Mouse (Mus musculus) midbrain, embryonic 12.5 days (tissue): ENCODE measurements at regions not wholly inside any gene's neighbourhood (a gene's known extent, or its start where the extent isn't known, plus 50 kb on each side); places are given as distances from the start of the nearest gene placed in this dataset.

Experiments
- ATAC-seq: fragments of 200-750 bp; cut with Nextera tagmentation; 2 replicates; pipeline ENCODE4 v1.8.0; 2017; ENCODE audit warnings: low read depth, moderate TSS enrichment, moderate library complexity; ENCODE audit not compliant: low FRiP score
- H3K27ac ChIP-seq: fragments of 300-500 bp; sonication (generic); replicated peaks from 2 replicates; pipeline ENCODE4 v1.5.1; 2016; ENCODE audit warnings: mild to moderate bottlenecking
- H3K27me3 ChIP-seq: fragments of 300-500 bp; sonication (generic); 2 replicates; pipeline ENCODE4 v1.6.1; 2016; ENCODE audit warnings: mild to moderate bottlenecking
- H3K36me3 ChIP-seq: fragments of 300-500 bp; sonication (generic); 2 replicates; pipeline ENCODE4 v1.6.1; 2016
- H3K4me1 ChIP-seq: fragments of 300-500 bp; sonication (generic); 2 replicates; pipeline ENCODE4 v1.6.1; 2016
- H3K4me2 ChIP-seq: fragments of 300-500 bp; sonication (generic); replicated peaks from 2 replicates; pipeline ENCODE4 v1.6.1; 2016; ENCODE audit warnings: mild to moderate bottlenecking, moderate library complexity
- H3K4me3 ChIP-seq: fragments of 300-500 bp; sonication (generic); 2 replicates; pipeline ENCODE4 v1.5.1; 2016; ENCODE audit warnings: mild to moderate bottlenecking
- H3K9ac ChIP-seq: fragments of 300-500 bp; sonication (generic); replicated peaks from 2 replicates; pipeline ENCODE4 v1.6.1; 2016; ENCODE audit warnings: mild to moderate bottlenecking, moderate library complexity
- H3K9me3 ChIP-seq: fragments of 300-500 bp; sonication (generic); 2 replicates; pipeline ENCODE4 v1.6.1; 2016; ENCODE audit warnings: mild to moderate bottlenecking
- WGBS: fragments of 180-500 bp; shearing (Covaris S2); methylation state at CpG from one replicate; pipeline ENCODE4 v1.1.7; 2016; 5-methylcytosine and 5-hydroxymethylcytosine counted together

DNA sequence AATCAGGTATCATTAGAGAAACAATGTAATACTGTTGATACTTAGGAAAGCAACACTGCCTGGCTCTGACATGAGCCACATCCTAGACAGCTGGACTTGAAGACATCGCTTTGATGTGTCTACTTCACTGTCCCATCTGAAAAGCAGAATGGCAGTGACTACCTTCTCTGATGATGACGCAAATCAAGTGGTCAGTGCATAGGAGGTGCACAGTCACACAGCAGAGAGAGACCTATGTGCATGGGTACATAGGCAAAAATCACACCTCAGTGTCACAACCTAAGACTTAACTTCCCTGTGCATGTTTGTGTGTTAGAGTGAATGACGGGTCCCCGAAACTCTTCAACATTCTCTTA, 195.4 kb upstream of the Paip1 start:
- no peaks in the 10 kb centered on the region for H3K36me3 ChIP-seq
- no peak for ATAC-seq
- H3K27ac ChIP-seq: no peak overlapping the region
- H3K4me3 ChIP-seq: no peak overlapping the region
- H3K4me2 ChIP-seq: no peak overlapping the region
- H3K9me3 ChIP-seq: no peaks in the 10 kb centered on the region
- no peak overlapping the region for H3K9ac ChIP-seq
- H3K27me3 ChIP-seq: no peaks in the 10 kb centered on the region
- 89% methylated on average over 4 of the region's 4 CpGs for WGBS
- no peaks in the 10 kb centered on the region for H3K4me1 ChIP-seq

DNA sequence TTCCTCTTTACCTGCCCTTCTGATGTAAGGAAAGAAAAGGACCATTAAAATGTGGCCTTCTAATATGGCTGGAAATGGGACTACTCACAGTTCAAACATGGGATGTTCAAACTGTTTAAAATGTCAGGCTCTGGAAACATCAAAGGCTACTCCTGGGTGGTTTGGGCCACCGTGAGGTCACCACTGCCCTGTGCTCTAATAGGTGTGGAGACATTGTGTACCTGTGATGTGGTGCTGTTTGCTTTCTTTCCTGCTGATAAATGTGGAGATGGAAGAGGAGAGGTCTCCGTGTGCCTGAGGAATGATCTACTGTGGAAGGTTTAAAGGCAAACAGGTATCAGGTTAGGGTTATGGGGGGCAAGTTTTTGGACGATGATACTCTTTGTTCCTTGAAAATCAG, 194.5 kb upstream of the Paip1 start:
- WGBS: 81% methylated on average over 3 of the region's 3 CpGs
- H3K4me3 ChIP-seq: no peak overlapping the region
- H3K4me2 ChIP-seq: no peak overlapping the region
- H3K27ac ChIP-seq: no peak overlapping the region
- no peaks in the 10 kb centered on the region for H3K36me3 ChIP-seq
- no peaks in the 10 kb centered on the region for H3K27me3 ChIP-seq
- no peak overlapping the region for H3K9ac ChIP-seq
- no peaks in the 10 kb centered on the region for H3K4me1 ChIP-seq
- H3K9me3 ChIP-seq: no peaks in the 10 kb centered on the region
- no peak for ATAC-seq

DNA sequence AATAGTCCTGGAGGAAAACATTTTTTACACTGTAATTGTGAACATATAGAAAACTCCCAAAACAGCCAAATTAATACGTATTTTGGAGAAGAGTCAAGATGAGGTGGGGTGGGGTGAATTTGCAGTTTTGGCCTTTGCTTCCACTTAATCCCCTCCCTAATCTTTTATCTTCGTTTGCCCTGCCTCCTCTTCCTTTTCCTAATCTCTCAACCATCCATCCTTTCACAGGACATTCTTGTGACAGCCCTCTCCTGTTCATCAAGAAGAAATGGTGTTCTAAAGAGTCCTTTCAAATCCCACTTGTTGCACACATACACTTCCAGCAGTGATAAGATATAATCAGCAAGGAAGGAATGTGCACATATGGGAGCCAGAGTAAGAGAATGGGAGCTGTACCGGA, 186.0 kb upstream of the Paip1 start:
- no peak overlapping the region for H3K4me2 ChIP-seq
- no peak overlapping the region for H3K27ac ChIP-seq
- no peak overlapping the region for H3K4me3 ChIP-seq
- H3K27me3 ChIP-seq: no peaks in the 10 kb centered on the region
- ATAC-seq: no peak
- 43% methylated on average over 3 of the region's 3 CpGs for WGBS
- no peaks in the 10 kb centered on the region for H3K36me3 ChIP-seq
- no peaks in the 10 kb centered on the region for H3K9me3 ChIP-seq
- H3K4me1 ChIP-seq: no peaks in the 10 kb centered on the region
- no peak overlapping the region for H3K9ac ChIP-seq

GRCm38 (mm10) chr13:119247101-119247500, 181.3 kb upstream of the Paip1 start:
- Histone ChIP-seq H3K36me3 (no peaks in the 10 kb centered on the region), H3K4me2 (no peak overlapping the region), H3K9ac (no peak overlapping the region), H3K9me3 (no peaks in the 10 kb centered on the region), H3K4me3 (no peak overlapping the region), H3K4me1 (no peaks in the 10 kb centered on the region), H3K27me3 (no peaks in the 10 kb centered on the region), H3K27ac (no peak overlapping the region)
- ATAC-seq: no peak
- 86% methylated on average over 2 of the region's 2 CpGs for WGBS

DNA sequence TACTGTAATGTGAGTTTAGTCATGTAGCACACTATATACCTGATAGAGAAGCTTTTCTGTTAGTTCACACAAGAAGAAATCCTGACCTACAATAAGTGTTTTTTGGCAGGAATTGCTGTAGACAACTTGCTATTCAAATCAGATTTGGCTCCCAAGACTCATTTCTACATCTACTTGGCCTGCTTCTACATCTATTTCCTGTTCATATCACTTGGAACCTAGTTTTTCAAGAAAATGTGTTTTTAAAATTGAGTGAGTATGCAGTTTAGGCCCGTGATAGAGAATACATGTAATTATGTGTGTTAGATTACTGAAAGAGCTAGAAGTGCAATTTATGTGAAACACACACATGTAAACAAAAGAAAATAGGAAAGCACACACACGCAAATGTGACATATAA, 176.4 kb upstream of the Paip1 start:
- Histone ChIP-seq H3K27me3 (no peaks in the 10 kb centered on the region), H3K4me2 (no peak overlapping the region), H3K36me3 (no peaks in the 10 kb centered on the region), H3K9me3 (no peaks in the 10 kb centered on the region), H3K4me3 (no peak overlapping the region), H3K4me1 (no peaks in the 10 kb centered on the region), H3K9ac (no peak overlapping the region), H3K27ac (no peak overlapping the region)
- 90% methylated on average over 2 of the region's 2 CpGs for WGBS
- ATAC-seq: no peak

GRCm38 (mm10) chr13:119256350-119256749, 172.1 kb upstream of the Paip1 start:
- Histone ChIP-seq H3K4me1 (no peaks in the 10 kb centered on the region), H3K9me3 (no peaks in the 10 kb centered on the region), H3K36me3 (no peaks in the 10 kb centered on the region), H3K27ac (no peak overlapping the region), H3K9ac (no peak overlapping the region), H3K4me2 (no peak overlapping the region), H3K27me3 (no peaks in the 10 kb centered on the region), H3K4me3 (no peak overlapping the region)
- 50% methylated on average over 6 of the region's 6 CpGs for WGBS
- ATAC-seq: no peak

- Histone ChIP-seq H3K4me2 (no peak overlapping the region), H3K4me3 (no peak overlapping the region), H3K4me1 (no peaks in the 10 kb centered on the region), H3K36me3 (no peaks in the 10 kb centered on the region), H3K9ac (no peak overlapping the region), H3K27me3 (no peaks in the 10 kb centered on the region), H3K9me3 (no peaks in the 10 kb centered on the region), H3K27ac (no peak overlapping the region)
- ATAC-seq: no peak
- 61% methylated on average over 9 of the region's 9 CpGs for WGBS
Measured at GRCm38 (mm10) chr13:119258515-119258914, 169.9 kb upstream of the Paip1 start.

GRCm38 (mm10) chr13:119263561-119263960, 164.8 kb upstream of the Paip1 start:
- Histone ChIP-seq H3K27me3 (no peaks in the 10 kb centered on the region), H3K27ac (no peak overlapping the region), H3K36me3 (no peaks in the 10 kb centered on the region), H3K9me3 (no peaks in the 10 kb centered on the region), H3K4me1 (no peaks in the 10 kb centered on the region), H3K9ac (no peak overlapping the region), H3K4me2 (no peak overlapping the region), H3K4me3 (no peak overlapping the region)
- 77% methylated on average over 2 of the region's 2 CpGs for WGBS
- ATAC-seq: no peak

DNA sequence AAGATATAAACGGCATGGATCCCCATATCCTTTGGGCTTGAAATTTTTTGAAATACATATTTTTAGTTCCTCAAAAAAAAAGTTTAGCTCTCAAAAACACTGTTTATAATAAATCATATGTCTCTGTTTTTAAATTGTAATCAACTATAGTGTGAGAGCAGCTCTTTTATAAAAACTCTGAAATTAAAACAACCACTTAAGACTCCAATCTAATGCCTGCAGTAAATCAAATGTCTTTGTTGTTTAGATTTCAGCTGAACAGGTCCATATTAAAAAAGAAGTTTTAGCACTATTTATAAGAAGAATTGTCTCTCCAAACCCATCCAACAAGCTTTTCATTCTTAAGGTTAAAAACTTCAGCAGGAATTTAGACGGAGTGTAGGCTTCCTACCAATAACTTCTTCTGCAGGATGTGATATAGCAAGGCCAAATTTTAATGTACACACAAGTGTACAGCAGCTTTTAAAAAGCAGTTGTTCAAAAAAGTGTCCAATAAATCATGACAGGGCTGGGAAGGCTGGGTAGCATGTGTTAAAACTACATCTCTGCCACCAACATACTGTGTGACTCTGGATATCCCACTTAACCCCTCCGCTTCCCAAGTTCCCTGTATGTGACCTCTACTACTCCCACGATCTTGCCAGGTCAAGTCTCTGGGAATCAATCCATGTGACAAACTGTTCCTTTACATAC, 160.6 kb upstream of the Paip1 start:
- H3K4me2 ChIP-seq: no peak overlapping the region
- no peaks in the 10 kb centered on the region for H3K9me3 ChIP-seq
- ATAC-seq: no peak
- no peak overlapping the region for H3K4me3 ChIP-seq
- H3K27me3 ChIP-seq: no peaks in the 10 kb centered on the region
- no peak overlapping the region for H3K9ac ChIP-seq
- no peaks in the 10 kb centered on the region for H3K36me3 ChIP-seq
- H3K4me1 ChIP-seq: no peaks in the 10 kb centered on the region
- 96% methylated on average over 4 of the region's 4 CpGs for WGBS
- no peak overlapping the region for H3K27ac ChIP-seq

DNA sequence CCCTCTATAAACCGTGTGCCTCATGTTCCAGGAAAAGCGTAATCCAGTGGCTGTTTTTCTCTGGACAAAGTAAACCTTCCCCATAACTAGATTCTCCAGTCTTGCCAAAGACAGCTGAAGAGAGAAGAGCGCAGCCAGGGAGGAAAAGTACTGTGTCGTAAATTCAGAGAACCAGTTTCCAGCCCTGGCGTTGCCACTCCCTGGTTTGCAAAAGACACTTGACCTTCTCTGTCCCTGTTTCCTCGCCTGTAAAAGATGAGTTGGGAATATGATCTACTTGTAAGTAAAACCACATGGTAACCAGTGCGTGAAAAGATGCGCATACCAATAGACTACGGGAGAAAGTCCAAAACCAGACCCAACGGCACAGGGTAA, 160.1 kb upstream of the Paip1 start:
- H3K36me3 ChIP-seq: no peaks in the 10 kb centered on the region

DNA sequence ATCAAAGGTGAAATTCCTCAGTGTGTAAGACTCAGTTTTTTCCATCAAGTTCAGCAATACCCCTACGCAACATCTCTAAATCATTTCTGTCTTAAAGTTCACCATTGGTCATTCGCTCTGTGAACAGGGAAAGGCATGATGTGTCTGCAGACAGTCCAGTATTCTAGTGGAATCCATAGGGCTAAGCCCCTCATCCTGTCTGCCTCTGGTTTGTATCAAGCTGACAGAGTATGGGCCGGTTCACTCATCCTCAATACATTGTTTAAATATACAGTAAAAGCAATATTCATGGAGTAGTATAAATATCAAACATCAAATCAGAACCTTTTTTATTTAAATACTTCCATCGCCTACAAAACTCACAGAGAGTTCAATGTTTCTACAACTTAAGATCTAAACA, 152.9 kb upstream of the Paip1 start:
- no peaks in the 10 kb centered on the region for H3K9me3 ChIP-seq
- no peak overlapping the region for H3K4me3 ChIP-seq
- 92% methylated on average over 4 of the region's 4 CpGs for WGBS
- no peaks in the 10 kb centered on the region for H3K27me3 ChIP-seq
- H3K4me2 ChIP-seq: no peak overlapping the region
- H3K4me1 ChIP-seq: no peaks in the 10 kb centered on the region
- H3K9ac ChIP-seq: no peak overlapping the region
- H3K27ac ChIP-seq: no peak overlapping the region
- no peak for ATAC-seq
- no peaks in the 10 kb centered on the region for H3K36me3 ChIP-seq

More for the DNA sequence above, 160.1 kb upstream of the Paip1 start:
- ATAC-seq: no peak
- Histone ChIP-seq H3K4me1 (no peaks in the 10 kb centered on the region), H3K4me2 (no peak overlapping the region), H3K9ac (no peak overlapping the region), H3K9me3 (no peaks in the 10 kb centered on the region), H3K4me3 (no peak overlapping the region), H3K27ac (no peak overlapping the region), H3K27me3 (no peaks in the 10 kb centered on the region)
- 91% methylated on average over 10 of the region's 10 CpGs for WGBS

GRCm38 (mm10) chr13:119277308-119277948, 151.0 kb upstream of the Paip1 start:
- WGBS: 73% methylated on average over 13 of the region's 13 CpGs
- Histone ChIP-seq H3K9me3 (no peaks in the 10 kb centered on the region), H3K4me3 (no peak overlapping the region), H3K4me1 (no peaks in the 10 kb centered on the region), H3K9ac (no peak overlapping the region), H3K36me3 (no peaks in the 10 kb centered on the region), H3K27ac (no peak overlapping the region), H3K27me3 (no peaks in the 10 kb centered on the region), H3K4me2 (no peak overlapping the region)
- no peak for ATAC-seq

- Histone ChIP-seq H3K9me3 (no peaks in the 10 kb centered on the region), H3K4me3 (no peak overlapping the region), H3K4me1 (no peaks in the 10 kb centered on the region), H3K4me2 (no peak overlapping the region), H3K36me3 (no peaks in the 10 kb centered on the region), H3K27ac (no peak overlapping the region), H3K27me3 (no peaks in the 10 kb centered on the region), H3K9ac (no peak overlapping the region)
- 92% methylated on average over 8 of the region's 8 CpGs for WGBS
- ATAC-seq: no peak
Measured at GRCm38 (mm10) chr13:119279449-119279848, 149.0 kb upstream of the Paip1 start.
